10 mouse cellular contexts compared by ENCODE assay signal in genomic region chr2:163575248-163575647, GRCm38 (mm10). TPM values are rescaled to one million over a fixed set of nuclear protein-coding genes. Genes with fewer than 3 reads are reported as not detected.
DNase-seq lines count a peak whose midpoint lies in the region; ATAC-seq and TF ChIP-seq lines count a peak whose summit lies in the region.
"Had no signal": no experiment of that assay in that cellular context is flagged by ENCODE, and none has a peak within 500 bp of the region (broad histone marks: within the 10 kb centered on the region; RNA-seq: fewer than 3 reads in every experiment).

No protein-coding gene starts in this region.

- H3K4me2 ChIP-seq in lung, embryonic 15.5 days, result peak overlapping the region; percentile 17; the same call in 1 of the 2 replicates
- H3K4me2 ChIP-seq in stomach, embryonic 16.5 days (ENCODE audit: low read depth, low read length), result peak overlapping the region; percentile 30

- no peaks in the 10 kb centered on the region for H3K9me3 ChIP-seq in lung, embryonic 15.5 days
- H3K9me3 ChIP-seq in stomach, embryonic 16.5 days (replicated peaks; ENCODE audit: control insufficient read depth, low read length), result no peaks in the 10 kb centered on the region

- H3K36me3 ChIP-seq in lung, embryonic 15.5 days, result no peaks in the 10 kb centered on the region
- peaks cover 12% of the 10 kb centered on the region for H3K36me3 ChIP-seq in liver, adult 2 months (ENCODE audit: control insufficient read depth, insufficient read depth, low read length)
- H3K36me3 ChIP-seq in stomach, embryonic 16.5 days (ENCODE audit: control insufficient read depth, insufficient read depth, low read length), result no peaks in the 10 kb centered on the region

- no peak overlapping the region for H3K4me3 ChIP-seq in lung, embryonic 15.5 days
- H3K4me3 ChIP-seq in liver, adult 2 months (ENCODE audit: insufficient read depth, low read depth, low read length), result peak overlapping the region; percentile 44
- no peak overlapping the region for H3K4me3 ChIP-seq in stomach, embryonic 16.5 days (replicated peaks; ENCODE audit: low read length)

- no peak overlapping the region for H3K9ac ChIP-seq in lung, embryonic 15.5 days
- H3K9ac ChIP-seq in liver, adult 2 months (ENCODE audit: low read depth, low read length), result peak overlapping the region; percentile 84
- no peak overlapping the region for H3K9ac ChIP-seq in stomach, embryonic 16.5 days (ENCODE audit: low read length)

- peak; percentile 33 for DNase-seq in adrenal gland, postnatal 10 days
- DNase-seq in adrenal gland, adult 18-20 months (ENCODE audit: low spot score in 2 of 2), result no peak
- no peak for DNase-seq in lung, postnatal 10 days
- peak; percentile 91 for DNase-seq in liver, adult 2 months (ENCODE audit: extremely low read depth, low read depth, low spot score)
- DNase-seq in layer of hippocampus, adult 9-11 months, result no peak
- no peak for DNase-seq in thymus, postnatal 36 days
- DNase-seq: cerebellum, postnatal 14 days; midbrain, embryonic 14.5 days had no signal

- no peak for ATAC-seq in lung, embryonic 15.5 days (ENCODE audit: borderline replicate concordance, extremely low read depth, low FRiP score, low TSS enrichment)
- no peak for ATAC-seq in stomach, embryonic 16.5 days (ENCODE audit: insufficient read depth, low FRiP score)

- no peaks in the 10 kb centered on the region for H3K79me2 ChIP-seq in liver, adult 2 months (ENCODE audit: control insufficient read depth, insufficient read depth, low read length)

- H3K4me1 ChIP-seq in lung, embryonic 15.5 days, result no peaks in the 10 kb centered on the region
- peaks cover 20% of the 10 kb centered on the region for H3K4me1 ChIP-seq in liver, adult 2 months (ENCODE audit: control insufficient read depth, insufficient read depth, low read length)
- no peaks in the 10 kb centered on the region for H3K4me1 ChIP-seq in stomach, embryonic 16.5 days (ENCODE audit: control insufficient read depth, insufficient read depth, low read length)

- no peak overlapping the region for H3K27ac ChIP-seq in lung, embryonic 15.5 days
- peak overlapping the region; percentile 98 for H3K27ac ChIP-seq in liver, adult 2 months (replicated peaks; ENCODE audit: insufficient read depth, low read depth, low read length)
- H3K27ac ChIP-seq in stomach, embryonic 16.5 days (ENCODE audit: low read length), result no peak overlapping the region

- no peaks in the 10 kb centered on the region for H3K27me3 ChIP-seq in lung, embryonic 15.5 days
- H3K27me3 ChIP-seq in liver, adult 2 months (ENCODE audit: control insufficient read depth, insufficient read depth, low read length), result no peaks in the 10 kb centered on the region
- H3K27me3 ChIP-seq in stomach, embryonic 16.5 days (ENCODE audit: control insufficient read depth, insufficient read depth, low read length), result no peaks in the 10 kb centered on the region

- 46% methylated on average over 11 of the region's 11 CpGs for WGBS in lung, embryonic 15.5 days
- WGBS in liver, adult 2 months, result 6% methylated on average over 11 of the region's 11 CpGs
- 39% methylated on average over 11 of the region's 11 CpGs for WGBS in stomach, embryonic 16.5 days

- peak; percentile 58 for TF ChIP-seq POLR2A in liver, adult 2 months (IDR thresholded peaks at IDR 0.05; ENCODE audit: extremely low read depth, insufficient read depth, low read length)

- TF ChIP-seq CTCF in liver, adult 2 months (IDR thresholded peaks at IDR 0.05; ENCODE audit: low read depth, low read length), result 0 out of 2 replicates have a peak, but pooled peaks have one; percentile 10

RNA-seq across cellular contexts. Expression of gene Ttpal, which starts 26.9 kb away (rescaled TPM):
- total RNA-seq in adrenal gland, postnatal 10 days (2021), result 10 to 100 TPM; 24.8 to 26.4 TPM
- total RNA-seq in adrenal gland, adult 18-20 months (2021), result 10 to 100 TPM; 29.2 to 34.0 TPM
- 29.7 and 30.4 TPM in 2 replicates for polyA plus RNA-seq in lung, embryonic 15.5 days (2015; fragmentation: Nextera tagmentation; extraction: Ambion mirVana)
- total RNA-seq in liver, adult 2 months (2014; rRNA removed), result 9.3 and 9.7 TPM in 2 replicates
- 8.1 and 12.4 TPM in 2 replicates for polyA plus RNA-seq in liver, adult 2 months (2012; rRNA removed)
- polyA plus RNA-seq in stomach, embryonic 16.5 days (2015; fragmentation: Nextera tagmentation; extraction: Ambion mirVana), result 31.4 and 33.3 TPM in 2 replicates

Comparison
In these comparisons a context has a peak if more than half of its experiments do, and no peak if none do; other contexts are left out.
1. DNase-seq: peak in adrenal gland, postnatal 10 days (single experiment) and liver, adult 2 months (single experiment); none in adrenal gland, adult 18-20 months (0 of 2), lung, postnatal 10 days (single experiment), layer of hippocampus, adult 9-11 months (single experiment) and thymus, postnatal 36 days (0 of 2).